Mouse (Mus musculus): ENCODE data around the gene Lmf1. TPM values are rescaled to one million over a fixed set of nuclear protein-coding genes. Genes with fewer than 3 reads are reported as not detected.

Lmf1 gene
- 10 to 100 TPM; 28.7 to 33.5 TPM for total RNA-seq (2021)
- 32.7 and 41.8 TPM in 2 replicates for polyA plus RNA-seq (2012; rRNA removed)
- long read RNA-seq, partial matches to known transcripts: 2 of 40 reads
- long read RNA-seq, other reads (novel, unspliced or antisense): 35 of 40 reads

DNA sequence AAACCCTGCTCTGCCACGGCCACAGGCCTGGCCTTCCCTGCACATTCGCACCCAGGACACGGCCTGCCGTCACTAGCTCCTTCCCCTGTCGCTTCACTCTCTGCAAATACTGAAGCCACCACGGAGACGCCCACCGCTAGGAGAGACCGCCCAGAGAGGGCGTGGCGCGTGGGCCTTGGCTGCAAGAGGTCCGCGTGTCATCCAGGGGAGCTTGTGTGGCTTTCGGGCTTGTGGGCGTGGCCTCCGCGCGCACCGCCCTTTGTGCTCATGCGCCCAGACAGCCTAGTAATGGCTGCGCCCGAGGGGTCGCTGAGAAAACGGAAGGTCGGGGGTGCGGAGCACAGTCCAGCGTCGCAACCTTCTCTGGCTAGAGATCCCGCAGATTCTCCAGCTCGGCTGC, at the start of gene Lmf1:
TSS of gene Lmf1 (plus strand) at position 166 of the 400 bp plus-strand sequence.
- H3K27ac ChIP-seq: peak within 1 kb of the TSS; percentile 88
- 1% methylated on average over 31 of the region's 31 CpGs for WGBS
- peak within 1 kb of the TSS; percentile 72 for H3K9ac ChIP-seq (ENCODE audit: low read depth, low read length)
- no peaks in the 10 kb centered on the region; the same call in 1 of the 2 replicates for H3K79me2 ChIP-seq (replicated peaks; ENCODE audit: control insufficient read depth, insufficient read depth, low read length)
- H3K4me1 ChIP-seq (ENCODE audit: control insufficient read depth, insufficient read depth, low read length): peaks cover 2% of the 10 kb centered on the region
- intact Hi-C loops (cut with DNase I): no loop called here
- H3K36me3 ChIP-seq (ENCODE audit: control insufficient read depth, insufficient read depth, low read length): no peaks in the 10 kb centered on the region
- peak within 1 kb of the TSS; percentile 85 for H3K4me3 ChIP-seq
- TF ChIP-seq CTCF (IDR thresholded peaks at IDR 0.05) (peak; percentile 38), EP300 (IDR thresholded peaks at IDR 0.05; ENCODE audit: insufficient read depth, low read depth, low read length) (0 out of 2 replicates have a peak, but pooled peaks have one; percentile 29), POLR2A (IDR thresholded peaks at IDR 0.05; ENCODE audit: insufficient read depth, low read depth, low read length) (peak; percentile 95)
- DNase-seq: peak; percentile 97 to 98
- H3K27me3 ChIP-seq (ENCODE audit: control insufficient read depth, insufficient read depth, low read length): no peaks in the 10 kb centered on the region

DNA sequence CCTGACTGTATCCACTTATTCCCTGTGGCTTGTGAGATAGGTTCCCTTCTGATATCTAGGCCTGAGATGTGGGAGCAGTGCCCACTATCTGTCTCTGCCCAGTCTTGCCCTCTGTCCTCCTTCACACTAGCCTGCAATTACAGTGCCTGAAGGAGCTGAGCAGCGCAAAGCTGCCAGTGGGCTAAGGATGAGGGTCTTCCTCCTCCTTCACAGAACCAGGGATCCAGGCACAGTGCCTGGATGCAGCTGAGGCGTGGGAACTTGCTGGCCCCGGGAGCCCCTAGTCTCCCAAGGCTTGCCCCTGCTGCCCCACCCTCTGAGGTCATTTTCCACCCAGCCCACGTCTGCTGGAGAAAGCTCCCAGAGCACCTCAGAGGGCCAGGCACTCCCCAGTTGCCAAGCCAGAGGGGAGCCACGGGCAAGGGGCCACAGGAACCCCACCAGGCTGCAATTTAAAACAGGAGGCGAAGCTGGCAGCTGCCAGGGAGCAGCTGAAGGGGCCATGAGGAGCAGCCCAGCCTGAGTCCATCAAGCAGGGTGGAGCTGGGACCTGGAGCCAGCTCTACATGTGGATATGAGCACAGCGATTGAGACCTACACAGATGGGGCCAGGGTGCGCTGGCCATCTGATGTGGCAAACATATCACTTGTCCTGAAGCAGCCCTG, 48.4 kb upstream of the Lmf1 start:
- Histone ChIP-seq H3K4me1 (ENCODE audit: control insufficient read depth, insufficient read depth, low read length) (no peaks in the 10 kb centered on the region), H3K79me2 (replicated peaks; ENCODE audit: control insufficient read depth, insufficient read depth, low read length) (no peaks in the 10 kb centered on the region), H3K4me3 (no peak overlapping the region), H3K27me3 (ENCODE audit: control insufficient read depth, insufficient read depth, low read length) (no peaks in the 10 kb centered on the region), H3K9ac (ENCODE audit: low read depth, low read length) (no peak overlapping the region), H3K27ac (no peak overlapping the region), H3K36me3 (ENCODE audit: control insufficient read depth, insufficient read depth, low read length) (no peaks in the 10 kb centered on the region)
- no peak for TF ChIP-seq POLR2A (IDR thresholded peaks at IDR 0.05; ENCODE audit: insufficient read depth, low read depth, low read length)
- TF ChIP-seq EP300 (IDR thresholded peaks at IDR 0.05; ENCODE audit: insufficient read depth, low read depth, low read length): no peak
- TF ChIP-seq CTCF (IDR thresholded peaks at IDR 0.05): no peak
- 59% methylated on average over 8 of the region's 8 CpGs for WGBS
- intact Hi-C loops (cut with DNase I): no loop called here
- DNase-seq: peak; percentile 27 to 33

DNA sequence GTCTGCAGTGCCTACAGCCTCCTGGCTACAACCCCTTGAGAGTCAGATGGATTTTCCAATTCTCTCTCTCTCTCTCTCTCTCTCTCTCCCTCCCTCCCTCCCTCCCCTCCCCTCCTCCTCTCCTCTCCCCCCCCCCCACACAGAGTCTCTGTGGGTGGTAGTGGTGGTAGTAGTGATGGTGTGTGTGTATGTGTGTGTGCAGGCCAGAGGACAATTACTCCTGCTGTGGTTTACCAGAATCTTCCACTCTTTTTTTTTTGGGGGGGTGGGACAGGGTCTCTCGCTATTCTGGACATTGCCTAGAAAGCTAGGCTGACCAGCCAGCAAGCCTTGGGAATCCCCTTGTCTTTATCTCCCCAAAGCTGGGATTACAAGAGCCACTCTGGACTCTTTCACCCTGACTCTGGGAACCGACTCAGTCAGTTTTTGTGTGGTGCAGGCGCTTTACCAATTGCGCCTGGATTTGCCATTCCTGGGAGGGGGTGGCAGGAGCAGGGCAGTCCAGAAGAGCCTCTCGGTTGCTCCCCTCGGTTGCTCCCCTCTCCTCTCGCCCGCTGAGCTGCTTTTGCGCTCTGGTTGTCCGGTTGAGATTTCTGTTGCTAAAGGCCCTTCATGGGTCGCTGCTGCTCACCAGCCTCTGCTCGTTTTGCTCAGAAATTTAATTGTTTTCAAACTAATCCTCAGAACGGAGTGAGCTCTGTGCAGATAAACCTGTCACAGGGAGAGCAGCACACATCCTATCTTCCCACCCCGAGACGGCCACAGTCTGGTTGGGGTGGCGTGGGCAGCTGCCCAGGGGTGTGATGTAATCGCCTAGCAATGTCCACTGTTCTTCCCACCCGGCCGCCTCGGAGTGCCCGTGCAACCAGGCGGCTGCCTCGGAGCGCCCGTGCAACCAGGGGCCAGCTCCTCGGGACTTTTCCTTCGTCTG, 39.7 kb upstream of the Lmf1 start:
- H3K9ac ChIP-seq (ENCODE audit: low read depth, low read length): no peak overlapping the region

DNA sequence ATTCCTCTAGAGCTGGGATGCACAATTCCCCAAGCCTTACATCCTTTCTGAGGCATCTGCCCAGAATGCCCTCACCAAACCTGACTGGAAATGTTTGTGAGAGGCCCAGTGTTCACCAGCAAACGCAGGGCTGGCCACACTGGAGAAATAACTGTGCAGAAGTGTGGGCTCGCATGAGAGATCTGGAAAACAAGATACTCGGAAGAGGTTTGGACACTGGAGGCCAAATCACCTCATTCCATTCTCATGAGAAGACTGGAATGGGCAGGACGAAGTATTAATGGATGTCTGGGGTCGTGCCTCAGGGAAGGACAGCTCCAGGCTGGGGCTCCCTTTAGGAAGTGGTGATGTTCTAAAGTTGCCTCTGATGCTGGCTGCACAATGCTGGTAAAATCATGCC, 38.2 kb upstream of the Lmf1 start:
- TF ChIP-seq CTCF (IDR thresholded peaks at IDR 0.05) (no peak), POLR2A (IDR thresholded peaks at IDR 0.05; ENCODE audit: insufficient read depth, low read depth, low read length) (no peak), EP300 (IDR thresholded peaks at IDR 0.05; ENCODE audit: insufficient read depth, low read depth, low read length) (no peak)
- DNase-seq: no peak
- Histone ChIP-seq H3K4me1 (ENCODE audit: control insufficient read depth, insufficient read depth, low read length) (no peaks in the 10 kb centered on the region), H3K36me3 (ENCODE audit: control insufficient read depth, insufficient read depth, low read length) (no peaks in the 10 kb centered on the region), H3K9ac (ENCODE audit: low read depth, low read length) (no peak overlapping the region), H3K79me2 (replicated peaks; ENCODE audit: control insufficient read depth, insufficient read depth, low read length) (no peaks in the 10 kb centered on the region), H3K27ac (no peak overlapping the region), H3K27me3 (ENCODE audit: control insufficient read depth, insufficient read depth, low read length) (no peaks in the 10 kb centered on the region), H3K4me3 (no peak overlapping the region)
- WGBS: 63% methylated on average over 5 of the region's 5 CpGs
- intact Hi-C loops (cut with DNase I): no loop called here

More for the DNA sequence above, 39.7 kb upstream of the Lmf1 start:
- peak; percentile 51 to 59 for DNase-seq
- H3K79me2 ChIP-seq (replicated peaks; ENCODE audit: control insufficient read depth, insufficient read depth, low read length): no peaks in the 10 kb centered on the region
- no peaks in the 10 kb centered on the region for H3K27me3 ChIP-seq (ENCODE audit: control insufficient read depth, insufficient read depth, low read length)
- no peaks in the 10 kb centered on the region for H3K4me1 ChIP-seq (ENCODE audit: control insufficient read depth, insufficient read depth, low read length)
- no peak overlapping the region; the same call in 1 of the 2 replicates for H3K4me3 ChIP-seq
- intact Hi-C loops (cut with DNase I): no loop called here
- H3K27ac ChIP-seq: no peak overlapping the region
- TF ChIP-seq EP300 (IDR thresholded peaks at IDR 0.05; ENCODE audit: insufficient read depth, low read depth, low read length) (no peak), CTCF (IDR thresholded peaks at IDR 0.05) (no peak), POLR2A (IDR thresholded peaks at IDR 0.05; ENCODE audit: insufficient read depth, low read depth, low read length) (no peak)
- H3K36me3 ChIP-seq (ENCODE audit: control insufficient read depth, insufficient read depth, low read length): no peaks in the 10 kb centered on the region
- WGBS: 21% methylated on average over 27 of the region's 27 CpGs

DNA sequence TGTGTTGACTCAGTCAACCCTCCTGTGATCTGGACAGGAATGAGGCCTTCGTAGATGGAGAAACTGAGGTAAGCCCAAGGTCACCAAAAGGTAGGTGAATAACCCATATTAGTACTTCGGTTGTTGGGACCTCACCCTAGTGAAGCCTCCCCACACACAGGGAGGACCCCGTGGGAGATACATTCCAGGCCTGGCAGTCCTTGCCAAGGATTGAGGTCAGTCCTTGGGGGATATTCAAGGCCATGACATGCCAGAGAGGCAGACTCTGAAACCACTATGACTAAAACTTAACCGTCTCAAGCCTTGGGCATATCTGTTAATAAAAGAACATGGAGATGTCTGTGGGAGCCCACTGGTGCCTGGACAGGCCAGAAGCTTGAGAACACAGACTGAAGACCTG, 37.1 kb upstream of the Lmf1 start:
- intact Hi-C loops (cut with DNase I): no loop called here
- no peaks in the 10 kb centered on the region for H3K4me1 ChIP-seq (ENCODE audit: control insufficient read depth, insufficient read depth, low read length)
- H3K9ac ChIP-seq (ENCODE audit: low read depth, low read length): no peak overlapping the region
- H3K36me3 ChIP-seq (ENCODE audit: control insufficient read depth, insufficient read depth, low read length): no peaks in the 10 kb centered on the region
- TF ChIP-seq EP300 (IDR thresholded peaks at IDR 0.05; ENCODE audit: insufficient read depth, low read depth, low read length) (no peak), CTCF (IDR thresholded peaks at IDR 0.05) (no peak), POLR2A (IDR thresholded peaks at IDR 0.05; ENCODE audit: insufficient read depth, low read depth, low read length) (no peak)
- no peak overlapping the region for H3K4me3 ChIP-seq
- 65% methylated on average over 4 of the region's 4 CpGs for WGBS
- no peaks in the 10 kb centered on the region for H3K79me2 ChIP-seq (replicated peaks; ENCODE audit: control insufficient read depth, insufficient read depth, low read length)
- no peaks in the 10 kb centered on the region for H3K27me3 ChIP-seq (ENCODE audit: control insufficient read depth, insufficient read depth, low read length)
- no peak overlapping the region for H3K27ac ChIP-seq
- DNase-seq: no peak

Data from heart, adult 2 months (tissue).